19 mouse cellular contexts compared by ENCODE assay signal in genomic region chr5:112199656-112200055, GRCm38 (mm10). TPM values are rescaled to one million over a fixed set of nuclear protein-coding genes. Genes with fewer than 3 reads are reported as not detected.
"Had no signal": no experiment of that assay in that cellular context is flagged by ENCODE, and none has a peak within 500 bp of the region (broad histone marks: within the 10 kb centered on the region; RNA-seq: fewer than 3 reads in every experiment).

No protein-coding gene starts in this region.

- H3K9me3 ChIP-seq: liver, embryonic 15.5 days; lung, embryonic 15.5 days; midbrain, embryonic 10.5 days; midbrain, embryonic 12.5 days; neural tube, embryonic 13.5 days; neural tube, embryonic 15.5 days; stomach, embryonic 15.5 days had no signal

- DNase-seq: liver, postnatal 0 days; lung, adult 2 months; lung, postnatal 14 days; lung, postnatal 4 days; midbrain, embryonic 14.5 days; right cerebral cortex, postnatal 14 days; thymus, adult 2 months; thymus, postnatal 25 days; thymus, postnatal 4 days had no signal

- H3K9ac ChIP-seq: liver, embryonic 15.5 days; liver, postnatal 0 days; lung, embryonic 15.5 days; midbrain, embryonic 12.5 days; neural tube, embryonic 13.5 days; neural tube, embryonic 15.5 days; stomach, embryonic 15.5 days had no signal

- H3K36me3 ChIP-seq: liver, embryonic 15.5 days; lung, embryonic 15.5 days; midbrain, embryonic 10.5 days; midbrain, embryonic 12.5 days; neural tube, embryonic 13.5 days; neural tube, embryonic 15.5 days; stomach, embryonic 15.5 days had no signal

- H3K27me3 ChIP-seq: liver, embryonic 15.5 days; lung, embryonic 15.5 days; midbrain, embryonic 12.5 days; neural tube, embryonic 13.5 days; neural tube, embryonic 15.5 days; stomach, embryonic 15.5 days had no signal

- H3K4me3 ChIP-seq: liver, embryonic 15.5 days; lung, embryonic 15.5 days; midbrain, embryonic 10.5 days; midbrain, embryonic 12.5 days; myocyte; neural tube, embryonic 13.5 days; neural tube, embryonic 15.5 days; stomach, embryonic 15.5 days had no signal

- H3K4me1 ChIP-seq: liver, embryonic 15.5 days; lung, embryonic 15.5 days; midbrain, embryonic 12.5 days; neural tube, embryonic 13.5 days; neural tube, embryonic 15.5 days; stomach, embryonic 15.5 days had no signal

- H3K27ac ChIP-seq: liver, embryonic 15.5 days; lung, embryonic 15.5 days; midbrain, embryonic 10.5 days; midbrain, embryonic 12.5 days; neural tube, embryonic 13.5 days; neural tube, embryonic 15.5 days; stomach, embryonic 15.5 days; stomach, postnatal 0 days had no signal

RNA-seq across cellular contexts. Expression of gene Cryba4, which starts 52.7 kb away (rescaled TPM):
- total RNA-seq: megakaryocyte-erythroid progenitor cell, adult 5-6 weeks had no signal

RNA-seq across cellular contexts. Expression of gene Crybb1, which starts 56.0 kb away (rescaled TPM):
- total RNA-seq: megakaryocyte-erythroid progenitor cell, adult 5-6 weeks had no signal
